Mouse (Mus musculus) embryonic facial prominence, embryonic 12.5 days (tissue): ENCODE results near the gene Plau. TPM values are rescaled to one million over a fixed set of nuclear protein-coding genes. Genes with fewer than 3 reads are reported as not detected.

Source experiments
- ATAC-seq: fragments of 200-750 bp; cut with Nextera tagmentation; 2 replicates; pipeline ENCODE4 v1.8.0; 2017; ENCODE audit not compliant: insufficient number of reproducible peaks, insufficient read depth, low FRiP score, low TSS enrichment
- H3K27ac ChIP-seq: fragments of 300-500 bp; sonication (generic); 2 replicates; pipeline ENCODE4 v1.5.1; 2016; ENCODE audit warnings: mild to moderate bottlenecking
- H3K27me3 ChIP-seq: fragments of 300-500 bp; sonication (generic); 2 replicates; pipeline ENCODE4 v1.6.1; 2016; ENCODE audit warnings: mild to moderate bottlenecking, moderate library complexity
- H3K36me3 ChIP-seq: fragments of 300-500 bp; sonication (generic); 2 replicates; pipeline ENCODE4 v1.6.1; 2016; ENCODE audit warnings: mild to moderate bottlenecking
- H3K4me1 ChIP-seq: fragments of 300-500 bp; sonication (generic); 2 replicates; pipeline ENCODE4 v1.6.1; 2016
- H3K4me2 ChIP-seq: fragments of 300-500 bp; sonication (generic); replicated peaks from 2 replicates; pipeline ENCODE4 v1.6.1; 2016; ENCODE audit warnings: mild to moderate bottlenecking, moderate library complexity
- H3K4me3 ChIP-seq: fragments of 300-500 bp; sonication (generic); 2 replicates; pipeline ENCODE4 v1.5.1; 2016; ENCODE audit warnings: mild to moderate bottlenecking
- H3K9ac ChIP-seq: fragments of 300-500 bp; sonication (generic); 2 replicates; pipeline ENCODE4 v1.6.1; 2016; ENCODE audit warnings: mild to moderate bottlenecking, moderate library complexity
- H3K9me3 ChIP-seq: fragments of 300-500 bp; sonication (generic); 2 replicates; pipeline ENCODE4 v1.6.1; 2016; ENCODE audit warnings: mild to moderate bottlenecking, moderate library complexity
- WGBS: fragments of 180-500 bp; shearing (Covaris S2); methylation state at CpG from one replicate; pipeline ENCODE4 v1.1.7; 2016; 5-methylcytosine and 5-hydroxymethylcytosine counted together
- polyA plus RNA-seq: library from polyadenylated mRNA; unstranded; fragments of >200 nt; fragmentation: Nextera tagmentation; extraction: Ambion mirVana; gene quantifications from 2 replicates; pipeline ENCODE4 v1.2.1, GENCODE M21; 2016

The Plau gene
- polyA plus RNA-seq, 1 experiment from 2014 or later, result 0.99 TPM

DNA sequence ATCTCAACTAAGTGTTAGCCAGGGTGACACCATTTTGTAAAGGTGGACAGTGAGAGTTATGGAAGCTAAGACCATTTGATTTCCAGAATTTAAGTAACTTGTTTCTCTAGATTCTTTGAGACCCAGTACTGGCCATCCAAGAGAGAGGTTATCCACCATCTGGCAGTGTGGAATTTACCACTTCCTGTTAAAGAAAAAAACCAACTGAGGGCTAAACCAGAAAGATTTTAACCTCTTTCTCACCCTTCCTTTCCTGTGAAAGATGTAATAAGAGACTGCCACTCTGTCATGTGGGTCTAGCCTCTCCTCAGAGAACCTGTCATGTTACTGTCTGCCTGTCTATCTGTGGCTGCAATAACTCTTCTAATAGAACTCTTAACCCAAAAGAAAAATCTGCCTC is 26.6 kb upstream of the Plau start:
- no peak for ATAC-seq
- no peaks in the 10 kb centered on the region for H3K9me3 ChIP-seq
- H3K4me3 ChIP-seq, result no peak overlapping the region
- H3K27me3 ChIP-seq, result no peaks in the 10 kb centered on the region
- H3K27ac ChIP-seq, result no peak overlapping the region
- no peak overlapping the region for H3K9ac ChIP-seq
- no peak overlapping the region for H3K4me2 ChIP-seq
- no peaks in the 10 kb centered on the region for H3K4me1 ChIP-seq
- no peaks in the 10 kb centered on the region for H3K36me3 ChIP-seq

GRCm38 (mm10) chr14:20811236-20811635 is 25.2 kb upstream of the Plau start:
- no peak overlapping the region for H3K27ac ChIP-seq
- H3K9me3 ChIP-seq, result no peaks in the 10 kb centered on the region
- H3K36me3 ChIP-seq, result no peaks in the 10 kb centered on the region
- H3K4me2 ChIP-seq, result no peak overlapping the region
- H3K9ac ChIP-seq, result no peak overlapping the region
- no peak for ATAC-seq
- no peaks in the 10 kb centered on the region for H3K27me3 ChIP-seq
- H3K4me1 ChIP-seq, result no peaks in the 10 kb centered on the region
- 89% methylated on average over 8 of the region's 8 CpGs for WGBS
- H3K4me3 ChIP-seq, result no peak overlapping the region

- Histone ChIP-seq H3K9ac (no peak overlapping the region), H3K4me3 (no peak overlapping the region), H3K9me3 (no peaks in the 10 kb centered on the region), H3K36me3 (no peaks in the 10 kb centered on the region), H3K4me1 (no peaks in the 10 kb centered on the region), H3K27me3 (no peaks in the 10 kb centered on the region), H3K27ac (no peak overlapping the region), H3K4me2 (no peak overlapping the region)
- 74% methylated on average over 7 of the region's 7 CpGs for WGBS
- no peak for ATAC-seq
Measured at GRCm38 (mm10) chr14:20811779-20812406, 24.6 kb upstream of the Plau start.

- ATAC-seq, result no peak
- WGBS, result 83% methylated on average over 3 of the region's 3 CpGs
- H3K36me3 ChIP-seq, result no peaks in the 10 kb centered on the region
Measured at GRCm38 (mm10) chr14:20815448-20815847, 21.0 kb upstream of the Plau start.

DNA sequence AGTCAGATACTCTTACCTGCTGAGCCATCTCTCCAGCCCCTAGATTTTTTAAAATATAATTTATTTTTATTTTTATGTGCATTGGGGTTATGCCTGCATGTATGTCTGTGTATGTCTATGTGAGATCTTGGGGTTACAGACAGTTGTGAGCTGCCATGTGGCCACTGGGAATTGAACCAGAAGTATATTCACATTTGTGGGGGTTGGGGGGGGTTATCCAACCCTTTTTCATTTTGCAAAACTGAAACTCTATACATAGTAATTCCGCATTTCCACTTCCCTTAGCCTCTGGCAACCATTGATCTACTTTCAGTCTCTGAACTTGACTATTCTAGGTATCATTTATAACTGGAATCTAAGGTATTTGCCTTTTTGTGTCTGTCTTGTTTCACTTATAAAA is 11.9 kb upstream of the Plau start:
- WGBS, result 57% methylated on average over 1 of the region's 1 CpGs
- Histone ChIP-seq H3K9ac (no peak overlapping the region), H3K4me3 (no peak overlapping the region), H3K27ac (no peak overlapping the region), H3K9me3 (no peaks in the 10 kb centered on the region), H3K27me3 (no peaks in the 10 kb centered on the region), H3K4me1 (no peaks in the 10 kb centered on the region), H3K36me3 (no peaks in the 10 kb centered on the region), H3K4me2 (no peak overlapping the region)
- ATAC-seq, result no peak

More at GRCm38 (mm10) chr14:20815448-20815847, 21.0 kb upstream of the Plau start:
- Histone ChIP-seq H3K9me3 (no peaks in the 10 kb centered on the region), H3K4me1 (no peaks in the 10 kb centered on the region), H3K27ac (no peak overlapping the region), H3K9ac (no peak overlapping the region), H3K4me3 (no peak overlapping the region), H3K27me3 (no peaks in the 10 kb centered on the region), H3K4me2 (no peak overlapping the region)

DNA sequence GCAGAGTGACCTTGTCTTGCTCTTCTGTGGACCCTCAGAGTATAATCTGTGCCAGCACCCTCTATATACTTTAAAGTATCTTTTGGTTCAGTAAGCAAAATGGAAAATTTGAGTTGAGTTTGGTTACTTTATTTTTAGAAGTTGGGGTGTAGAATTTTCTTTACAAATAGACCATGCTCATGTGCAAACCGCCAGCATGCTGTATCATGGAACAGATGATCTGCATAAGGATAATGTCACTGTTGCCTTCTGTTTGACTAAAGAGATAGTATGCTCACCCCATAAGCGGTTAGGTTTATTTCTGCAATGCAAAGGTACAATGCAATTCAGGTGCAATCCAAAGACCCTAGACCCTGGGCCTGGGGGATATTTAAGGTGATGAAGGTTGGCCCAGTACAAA is 10.9 kb upstream of the Plau start:
- Histone ChIP-seq H3K27ac (no peak overlapping the region), H3K4me3 (no peak overlapping the region), H3K9me3 (no peaks in the 10 kb centered on the region), H3K4me1 (no peaks in the 10 kb centered on the region), H3K27me3 (no peaks in the 10 kb centered on the region), H3K4me2 (no peak overlapping the region), H3K9ac (no peak overlapping the region), H3K36me3 (no peaks in the 10 kb centered on the region)
- ATAC-seq, result no peak
- WGBS, result 94% methylated on average over 2 of the region's 2 CpGs

DNA sequence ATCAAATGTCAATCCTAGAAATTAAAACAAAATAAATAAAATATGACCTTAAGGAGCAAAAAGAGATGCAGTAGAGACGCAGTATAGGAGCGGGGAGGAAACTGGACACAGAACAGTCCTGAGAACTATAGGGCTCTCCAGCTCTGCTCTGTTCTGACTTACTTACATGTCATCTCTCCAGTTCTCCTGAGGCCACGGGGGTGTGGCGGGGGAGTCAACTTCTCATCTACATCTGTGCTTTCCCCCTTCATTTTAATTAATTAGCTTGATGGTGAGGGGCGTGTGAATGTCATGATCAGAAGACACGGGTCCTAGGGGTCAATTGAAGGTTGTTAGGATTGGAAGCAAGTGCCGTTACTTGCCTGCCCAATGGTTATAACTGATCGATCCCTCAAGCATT is 9.4 kb upstream of the Plau start:
- no peak overlapping the region for H3K9ac ChIP-seq
- no peaks in the 10 kb centered on the region for H3K36me3 ChIP-seq
- no peaks in the 10 kb centered on the region for H3K9me3 ChIP-seq
- H3K27me3 ChIP-seq, result no peaks in the 10 kb centered on the region
- no peak overlapping the region for H3K27ac ChIP-seq
- no peak overlapping the region for H3K4me2 ChIP-seq
- H3K4me3 ChIP-seq, result no peak overlapping the region
- no peaks in the 10 kb centered on the region for H3K4me1 ChIP-seq
- ATAC-seq, result no peak
- 78% methylated on average over 8 of the region's 8 CpGs for WGBS

DNA sequence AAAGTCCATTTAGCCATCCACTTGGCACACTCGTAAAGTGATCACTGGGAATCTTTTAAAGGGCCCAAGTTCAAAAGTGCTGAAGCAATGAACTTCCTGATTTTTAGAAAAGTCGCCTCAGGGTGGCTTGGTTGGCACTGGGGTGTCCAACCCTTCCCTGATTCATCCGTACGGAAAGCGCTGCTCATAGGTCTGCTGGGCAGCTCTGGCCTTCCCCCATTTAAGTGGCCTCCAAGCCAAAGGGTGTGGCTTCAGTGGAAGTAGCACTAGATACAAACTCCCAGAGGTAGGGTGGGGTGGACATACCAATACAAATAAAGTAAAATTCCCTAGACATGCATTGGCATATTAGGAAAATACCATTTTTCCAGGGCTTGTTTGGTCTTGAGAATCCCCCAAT is 9.0 kb upstream of the Plau start:
- Histone ChIP-seq H3K4me2 (no peak overlapping the region), H3K36me3 (no peaks in the 10 kb centered on the region), H3K27ac (no peak overlapping the region), H3K9ac (no peak overlapping the region), H3K9me3 (no peaks in the 10 kb centered on the region), H3K27me3 (no peaks in the 10 kb centered on the region), H3K4me3 (no peak overlapping the region), H3K4me1 (no peaks in the 10 kb centered on the region)
- WGBS, result 83% methylated on average over 5 of the region's 5 CpGs
- no peak for ATAC-seq

DNA sequence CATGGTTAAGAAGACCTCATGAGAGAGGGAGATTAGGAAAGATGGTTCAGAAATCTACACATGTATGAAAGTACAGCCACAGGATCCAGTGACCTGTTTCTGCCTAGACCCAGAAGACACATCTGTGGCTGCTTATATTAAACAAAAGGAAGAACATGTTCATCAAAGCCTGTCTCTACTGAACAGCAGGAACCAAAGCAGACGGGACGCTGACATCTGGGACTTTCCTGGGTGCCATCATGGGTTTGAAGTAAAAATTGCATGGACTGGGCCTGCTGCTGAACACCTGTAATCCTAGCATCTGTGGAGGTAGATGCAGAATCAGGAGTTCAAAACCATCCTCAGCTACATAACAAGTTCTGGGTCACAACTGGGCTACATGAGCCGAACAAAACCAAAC is 7.9 kb upstream of the Plau start:
- H3K27ac ChIP-seq, result no peak overlapping the region
- ATAC-seq, result no peak

DNA sequence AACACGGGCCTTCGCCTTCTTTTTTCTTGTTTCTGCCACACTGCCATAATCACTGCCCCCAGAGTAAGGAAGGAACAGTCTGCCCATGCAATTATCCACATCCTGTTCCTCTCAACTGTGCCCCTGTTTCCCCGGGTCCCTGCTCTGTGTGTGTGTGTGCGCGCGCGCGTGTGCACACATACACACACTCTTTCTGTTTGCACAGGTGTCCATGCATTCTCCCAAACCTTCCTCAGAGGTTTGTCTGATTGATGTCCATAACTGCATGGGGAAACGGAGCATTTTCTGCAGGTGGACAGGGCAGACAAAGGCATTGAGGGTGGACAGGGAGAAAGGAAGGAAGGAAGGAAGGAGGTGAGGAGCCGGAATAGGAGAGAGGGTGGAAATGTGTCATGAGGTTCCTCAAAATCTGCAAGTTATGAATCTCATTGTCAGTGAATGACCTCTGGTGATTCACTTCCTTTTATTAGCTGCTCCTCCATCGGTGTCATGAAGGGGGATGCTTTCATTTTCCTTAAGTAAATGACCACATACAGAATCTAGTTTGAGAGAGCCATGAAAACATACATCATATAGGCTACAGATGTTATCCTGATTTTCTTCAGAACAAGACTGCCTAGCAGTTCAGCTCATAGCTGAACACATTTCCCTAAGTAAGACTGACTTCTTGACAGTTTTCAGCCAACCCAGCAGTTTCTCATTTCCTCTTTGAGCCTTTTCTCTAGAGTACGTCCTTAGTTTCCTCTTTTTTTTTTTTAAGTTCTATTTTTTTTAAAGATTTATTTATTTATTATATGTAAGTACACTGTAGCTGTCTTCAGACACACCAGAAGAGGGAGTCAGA is 6.7 kb upstream of the Plau start:
- no peak for ATAC-seq
- Histone ChIP-seq H3K36me3 (no peaks in the 10 kb centered on the region), H3K27me3 (no peaks in the 10 kb centered on the region), H3K27ac (no peak overlapping the region; the same call in 1 of the 2 replicates), H3K4me2 (no peak overlapping the region), H3K4me1 (no peaks in the 10 kb centered on the region), H3K9ac (no peak overlapping the region), H3K4me3 (no peak overlapping the region), H3K9me3 (no peaks in the 10 kb centered on the region)
- WGBS, result 70% methylated on average over 12 of the region's 12 CpGs

More for the DNA sequence above, 7.9 kb upstream of the Plau start:
- no peaks in the 10 kb centered on the region for H3K9me3 ChIP-seq
- H3K27me3 ChIP-seq, result no peaks in the 10 kb centered on the region
- no peak overlapping the region for H3K9ac ChIP-seq
- H3K4me3 ChIP-seq, result no peak overlapping the region
- no peak overlapping the region for H3K4me2 ChIP-seq
- 79% methylated on average over 3 of the region's 3 CpGs for WGBS
- H3K36me3 ChIP-seq, result no peaks in the 10 kb centered on the region
- H3K4me1 ChIP-seq, result no peaks in the 10 kb centered on the region

DNA sequence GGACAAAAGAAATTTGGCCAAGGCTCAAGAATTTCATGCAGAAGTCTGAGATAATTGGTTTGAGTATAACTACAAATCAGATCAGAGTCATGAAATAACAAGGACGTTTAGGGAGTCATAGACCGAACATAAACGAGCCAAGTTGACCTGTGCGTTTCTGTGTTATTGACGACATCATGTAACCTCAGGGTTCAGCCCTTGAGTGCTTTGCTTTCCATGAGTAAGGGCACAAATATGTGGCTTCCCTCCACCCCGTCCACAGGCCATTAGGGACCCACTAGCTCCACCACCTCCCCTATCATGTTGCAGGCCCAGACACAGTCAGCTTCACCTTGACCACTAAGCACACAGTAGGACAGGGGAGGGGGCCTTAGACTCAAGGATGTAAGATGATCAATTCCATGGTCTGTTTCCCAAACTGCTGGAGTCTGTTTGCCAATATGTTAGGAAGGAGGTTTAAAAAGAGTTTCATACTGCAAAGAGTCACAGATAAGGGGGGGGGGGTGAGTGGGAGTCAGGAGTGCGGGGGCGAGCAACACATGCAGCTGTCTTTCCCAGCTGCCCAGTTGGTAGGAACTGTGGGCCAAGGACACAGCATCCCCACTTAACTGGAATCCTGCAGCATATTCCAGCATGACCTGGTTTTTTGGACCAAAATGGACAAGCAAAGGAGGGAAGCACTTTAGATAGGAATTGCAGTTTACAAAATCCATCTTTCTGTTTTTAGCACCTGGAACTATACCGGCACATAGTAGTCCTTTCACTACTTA is 5.1 kb upstream of the Plau start:
- Histone ChIP-seq H3K9ac (no peak overlapping the region), H3K9me3 (no peaks in the 10 kb centered on the region), H3K4me3 (no peak overlapping the region), H3K27me3 (no peaks in the 10 kb centered on the region), H3K4me2 (no peak overlapping the region), H3K36me3 (no peaks in the 10 kb centered on the region), H3K27ac (no peak overlapping the region), H3K4me1 (no peaks in the 10 kb centered on the region)
- 77% methylated on average over 9 of the region's 9 CpGs for WGBS
- ATAC-seq, result no peak

GRCm38 (mm10) chr14:20831915-20832314 is 4.5 kb upstream of the Plau start:
- WGBS, result 76% methylated on average over 1 of the region's 1 CpGs
- H3K27me3 ChIP-seq, result no peaks in the 10 kb centered on the region
- H3K36me3 ChIP-seq, result no peaks in the 10 kb centered on the region
- no peaks in the 10 kb centered on the region for H3K4me1 ChIP-seq
- no peak overlapping the region for H3K9ac ChIP-seq
- no peak overlapping the region for H3K27ac ChIP-seq
- no peak overlapping the region for H3K4me3 ChIP-seq
- H3K9me3 ChIP-seq, result no peaks in the 10 kb centered on the region
- H3K4me2 ChIP-seq, result no peak overlapping the region
- ATAC-seq, result no peak
